ENCODE assay signal across 8 mouse cellular contexts in the genomic region with DNA sequence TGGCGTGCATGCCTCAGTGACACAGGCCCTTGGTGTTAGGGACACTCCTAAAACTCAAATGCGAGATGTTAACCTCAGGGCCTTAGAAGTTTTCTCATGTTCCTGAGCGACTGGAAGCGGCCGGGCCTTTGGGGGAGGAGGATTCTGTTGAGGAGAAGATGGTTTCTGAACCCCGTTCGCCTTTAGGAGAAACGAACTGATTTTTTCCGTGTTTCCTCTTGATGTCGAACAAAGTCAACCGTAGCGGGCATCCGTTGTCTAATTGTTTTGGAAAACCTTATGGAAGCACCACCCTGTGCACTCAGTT. TPM values are rescaled to one million over a fixed set of nuclear protein-coding genes. Genes with fewer than 3 reads are reported as not detected.
DNase-seq lines count a peak whose midpoint lies in the region; ATAC-seq and TF ChIP-seq lines count a peak whose summit lies in the region.

No protein-coding gene starts in this region.

- H3K27ac ChIP-seq in left cerebral cortex, adult 2 months: peak overlapping the region; percentile 98
- peak overlapping the region; percentile 63; the same call in 1 of the 2 replicates for H3K27ac ChIP-seq in embryonic facial prominence, embryonic 11.5 days (replicated peaks; ENCODE audit: low read depth, low read length)
- H3K27ac ChIP-seq in intestine, embryonic 16.5 days (ENCODE audit: low read length): peak overlapping the region; percentile 90
- peak overlapping the region; percentile 91 for H3K27ac ChIP-seq in neural tube, embryonic 13.5 days (replicated peaks)

- ATAC-seq in embryonic facial prominence, embryonic 11.5 days (replicated peaks; ENCODE audit: insufficient number of reproducible peaks, low FRiP score, low TSS enrichment, low read depth): no peak
- ATAC-seq in intestine, embryonic 16.5 days: no peak
- ATAC-seq in neural tube, embryonic 13.5 days (ENCODE audit: low read depth): no peak

- no peak for DNase-seq in left cerebral cortex, adult 2 months (ENCODE audit: extremely low spot score in 1 of 2, low spot score in 2 of 2)
- DNase-seq in left cerebral cortex, adult 11 months (ENCODE audit: low spot score): no peak
- peak; percentile 11 for DNase-seq in embryonic facial prominence, embryonic 11.5 days (ENCODE audit: low spot score)
- no peak for DNase-seq in adrenal gland, postnatal 14 days
- no peak for DNase-seq in adrenal gland, adult 18-20 months (ENCODE audit: low spot score in 2 of 2)
- no peak for DNase-seq in right cerebral cortex, adult 2 months (ENCODE audit: low spot score in 2 of 2)

- intact Hi-C loops in left cerebral cortex, adult 2 months (cut with DNase I): loop anchor here (5.0 kb wide), 2 partner anchors 64 to 139 kb away; a partner anchor contains a TSS

- H3K27me3 ChIP-seq in embryonic facial prominence, embryonic 11.5 days (ENCODE audit: control insufficient read depth, insufficient read depth, low read length): no peaks in the 10 kb centered on the region
- no peaks in the 10 kb centered on the region for H3K27me3 ChIP-seq in intestine, embryonic 16.5 days (replicated peaks; ENCODE audit: control insufficient read depth, insufficient read depth, low read length)
- H3K27me3 ChIP-seq in neural tube, embryonic 13.5 days: peaks cover 18% of the 10 kb centered on the region; the same call in 1 of the 2 replicates

- no peaks in the 10 kb centered on the region for H3K36me3 ChIP-seq in embryonic facial prominence, embryonic 11.5 days (replicated peaks; ENCODE audit: control insufficient read depth, insufficient read depth, low read depth, low read length)
- no peaks in the 10 kb centered on the region for H3K36me3 ChIP-seq in intestine, embryonic 16.5 days (ENCODE audit: control insufficient read depth, insufficient read depth, low read length)
- H3K36me3 ChIP-seq in neural tube, embryonic 13.5 days: no peaks in the 10 kb centered on the region

- TF ChIP-seq CTCF in left cerebral cortex, adult 2 months (IDR thresholded peaks at IDR 0.05): no peak

- no peaks in the 10 kb centered on the region for H3K9me3 ChIP-seq in embryonic facial prominence, embryonic 11.5 days (replicated peaks; ENCODE audit: control insufficient read depth, low read length)
- no peaks in the 10 kb centered on the region for H3K9me3 ChIP-seq in intestine, embryonic 16.5 days (ENCODE audit: control insufficient read depth, low read length)
- no peaks in the 10 kb centered on the region for H3K9me3 ChIP-seq in neural tube, embryonic 13.5 days

- peak overlapping the region; percentile 92 for H3K9ac ChIP-seq in embryonic facial prominence, embryonic 11.5 days (replicated peaks; ENCODE audit: low read length)
- peak overlapping the region; percentile 85 for H3K9ac ChIP-seq in intestine, embryonic 16.5 days (ENCODE audit: low read depth, low read length)
- H3K9ac ChIP-seq in neural tube, embryonic 13.5 days: peak overlapping the region; percentile 84

- H3K4me1 ChIP-seq in embryonic facial prominence, embryonic 11.5 days (ENCODE audit: control insufficient read depth, insufficient read depth, low read length): no peaks in the 10 kb centered on the region
- peaks cover 3% of the 10 kb centered on the region; the same call in 1 of the 2 replicates for H3K4me1 ChIP-seq in intestine, embryonic 16.5 days (ENCODE audit: control insufficient read depth, insufficient read depth, low read length)
- H3K4me1 ChIP-seq in neural tube, embryonic 13.5 days (replicated peaks): peaks cover 20% of the 10 kb centered on the region

- H3K4me3 ChIP-seq in left cerebral cortex, adult 2 months: peak overlapping the region; percentile 94
- peak overlapping the region; percentile 94 for H3K4me3 ChIP-seq in embryonic facial prominence, embryonic 11.5 days (ENCODE audit: low read depth, low read length)
- H3K4me3 ChIP-seq in intestine, embryonic 16.5 days (ENCODE audit: low read length): peak overlapping the region; percentile 93
- H3K4me3 ChIP-seq in neural tube, embryonic 13.5 days: peak overlapping the region; percentile 77

- peak overlapping the region; percentile 43 for H3K4me2 ChIP-seq in embryonic facial prominence, embryonic 11.5 days (ENCODE audit: low read depth, low read length)
- peak overlapping the region; percentile 51 for H3K4me2 ChIP-seq in intestine, embryonic 16.5 days (ENCODE audit: low read depth, low read length)
- H3K4me2 ChIP-seq in neural tube, embryonic 13.5 days: peak overlapping the region; percentile 69

- 2% methylated on average over 13 of the region's 13 CpGs for WGBS in embryonic facial prominence, embryonic 11.5 days
- WGBS in intestine, embryonic 16.5 days: under 1% methylated on average over 13 of the region's 13 CpGs
- WGBS in neural tube, embryonic 13.5 days: 1% methylated on average over 13 of the region's 13 CpGs

RNA-seq across cellular contexts. Expression of a gene that starts 1.1 kb away (rescaled TPM):
- total RNA-seq in left cerebral cortex, adult 2 months (2021): 10 to 100 TPM; 65.4 to 79.5 TPM
- polyA plus RNA-seq in embryonic facial prominence, embryonic 11.5 days (2014; fragmentation: Nextera tagmentation; extraction: Ambion mirVana): 141 and 178 TPM in 2 replicates
- 110 and 126 TPM in 2 replicates for polyA plus RNA-seq in intestine, embryonic 16.5 days (2015; fragmentation: Nextera tagmentation; extraction: Ambion mirVana)
- 103 and 119 TPM in 2 replicates for polyA plus RNA-seq in neural tube, embryonic 13.5 days (2015; fragmentation: Nextera tagmentation; extraction: Ambion mirVana)
- 73.6 and 76.9 TPM in 2 replicates for total RNA-seq in adrenal gland, postnatal 14 days (2021)
- 10 to 100 TPM; 61.5 to 65.5 TPM for total RNA-seq in adrenal gland, adult 18-20 months (2021)

RNA-seq across cellular contexts. Expression of a gene that starts 10.2 kb away (rescaled TPM):
- total RNA-seq in left cerebral cortex, adult 2 months (2021): 10 to 100 TPM; 15.5 to 16.3 TPM
- 17.4 and 18.7 TPM in 2 replicates for polyA plus RNA-seq in embryonic facial prominence, embryonic 11.5 days (2014; fragmentation: Nextera tagmentation; extraction: Ambion mirVana)
- polyA plus RNA-seq in intestine, embryonic 16.5 days (2015; fragmentation: Nextera tagmentation; extraction: Ambion mirVana): 11.3 and 12.0 TPM in 2 replicates
- 14.4 and 14.8 TPM in 2 replicates for polyA plus RNA-seq in neural tube, embryonic 13.5 days (2015; fragmentation: Nextera tagmentation; extraction: Ambion mirVana)
- total RNA-seq in adrenal gland, postnatal 14 days (2021): 31.8 and 35.1 TPM in 2 replicates
- total RNA-seq in adrenal gland, adult 18-20 months (2021): 10 to 100 TPM; 20.8 to 22.3 TPM

RNA-seq across cellular contexts. Expression of a gene that starts 53.6 kb away (rescaled TPM):
- total RNA-seq in left cerebral cortex, adult 2 months (2021): under 1 TPM; 0.75 to 0.84 TPM
- 1.5 and 1.6 TPM in 2 replicates for polyA plus RNA-seq in embryonic facial prominence, embryonic 11.5 days (2014; fragmentation: Nextera tagmentation; extraction: Ambion mirVana)
- polyA plus RNA-seq in intestine, embryonic 16.5 days (2015; fragmentation: Nextera tagmentation; extraction: Ambion mirVana): 0.16 and 0.18 TPM in 2 replicates
- 0.99 and 3.6 TPM in 2 replicates for polyA plus RNA-seq in neural tube, embryonic 13.5 days (2015; fragmentation: Nextera tagmentation; extraction: Ambion mirVana)
- 0.22 and 0.34 TPM in 2 replicates for total RNA-seq in adrenal gland, postnatal 14 days (2021)
- total RNA-seq in adrenal gland, adult 18-20 months (2021): 1 to 10 TPM in 1 of 2 experiments, under 1 TPM in 1; 0.40 to 1.0 TPM
